Mouse (Mus musculus) liver, embryonic 11.5 days (tissue): ENCODE measurements around the gene Hif1an. TPM values are rescaled to one million over a fixed set of nuclear protein-coding genes. Genes with fewer than 3 reads are reported as not detected.

ENCODE experiments used
- ATAC-seq: fragments of 200-750 bp; cut with Nextera tagmentation; replicated peaks from 2 replicates; pipeline ENCODE4 v1.8.0; 2017; ENCODE audit warnings: moderate number of reproducible peaks, mild to moderate bottlenecking, moderate TSS enrichment, moderate library complexity; ENCODE audit not compliant: low FRiP score
- DNase-seq: peaks from one replicate; pipeline ENCODE4 v3.0.0-alpha.2; 2017; ENCODE audit warnings: low spot score
- H3K27ac ChIP-seq: fragments of 300-500 bp; sonication (generic); 2 replicates; pipeline ENCODE4 v1.5.1; 2014; ENCODE audit warnings: mild to moderate bottlenecking, low read depth, low read length, control low read depth
- H3K27me3 ChIP-seq: fragments of 300-500 bp; sonication (generic); replicated peaks from 2 replicates; pipeline ENCODE4 v1.6.1; 2014; ENCODE audit warnings: low read length, mixed read lengths; ENCODE audit not compliant: control insufficient read depth, insufficient read depth
- H3K36me3 ChIP-seq: fragments of 300-500 bp; sonication (generic); 2 replicates; pipeline ENCODE4 v1.6.1; 2014; ENCODE audit warnings: mild to moderate bottlenecking, low read length, moderate library complexity, mixed read lengths; ENCODE audit not compliant: control insufficient read depth, insufficient read depth
- H3K4me1 ChIP-seq: fragments of 300-500 bp; sonication (generic); replicated peaks from 2 replicates; pipeline ENCODE4 v1.6.1; 2014; ENCODE audit warnings: low read length, mixed read lengths; ENCODE audit not compliant: control insufficient read depth, insufficient read depth
- H3K4me2 ChIP-seq: fragments of 300-500 bp; sonication (generic); 2 replicates; pipeline ENCODE4 v1.6.1; 2014; ENCODE audit warnings: mild to moderate bottlenecking, control low read depth, moderate library complexity
- H3K4me3 ChIP-seq: fragments of 300-500 bp; sonication (generic); 2 replicates; pipeline ENCODE4 v1.5.1; 2014; ENCODE audit warnings: low read depth, low read length, control low read depth
- H3K9ac ChIP-seq: fragments of 300-500 bp; sonication (generic); 2 replicates; pipeline ENCODE4 v1.6.1; 2014; ENCODE audit warnings: low read depth, low read length, control low read depth
- H3K9me3 ChIP-seq: fragments of 300-500 bp; sonication (generic); 2 replicates; pipeline ENCODE4 v1.6.1; 2016; ENCODE audit warnings: low read length, inconsistent platforms, mixed read lengths; ENCODE audit not compliant: control insufficient read depth
- WGBS: fragments of 180-500 bp; shearing (Covaris S2); extraction: QIAGEN DNeasy Blood & Tissue Kit; methylation state at CpG from one replicate; pipeline ENCODE4 v1.1.7; 2014; 5-methylcytosine and 5-hydroxymethylcytosine counted together
- polyA plus RNA-seq: library from polyadenylated mRNA; unstranded; fragments of >200 nt; fragmentation: Nextera tagmentation; extraction: Ambion mirVana; gene quantifications from 2 replicates; pipeline ENCODE4 v1.2.1, GENCODE M21; 2014

Gene Hif1an
- polyA plus RNA-seq, 1 experiment from 2014 or later = 19.7 TPM

GRCm38 (mm10) chr19:44525551-44526205 is 37.0 kb upstream of the Hif1an start:
- DNase-seq = no peak
- no peak for ATAC-seq
- Histone ChIP-seq H3K36me3 (no peaks in the 10 kb centered on the region), H3K9me3 (no peaks in the 10 kb centered on the region), H3K4me2 (no peak overlapping the region), H3K9ac (no peak overlapping the region), H3K27me3 (peaks cover 5% of the 10 kb centered on the region; the same call in 1 of the 2 replicates), H3K27ac (no peak overlapping the region), H3K4me3 (no peak overlapping the region), H3K4me1 (no peaks in the 10 kb centered on the region)
- WGBS = 75% methylated on average over 9 of the region's 9 CpGs

GRCm38 (mm10) chr19:44530018-44530417 is 32.6 kb upstream of the Hif1an start:
- Histone ChIP-seq H3K36me3 (no peaks in the 10 kb centered on the region), H3K4me3 (no peak overlapping the region), H3K27me3 (peaks cover 5% of the 10 kb centered on the region; the same call in 1 of the 2 replicates), H3K9ac (no peak overlapping the region), H3K4me1 (no peaks in the 10 kb centered on the region), H3K9me3 (no peaks in the 10 kb centered on the region), H3K4me2 (no peak overlapping the region), H3K27ac (no peak overlapping the region)
- 78% methylated on average over 6 of the region's 6 CpGs for WGBS
- DNase-seq = no peak
- ATAC-seq = no peak

GRCm38 (mm10) chr19:44535376-44535775 is 27.3 kb upstream of the Hif1an start:
- Histone ChIP-seq H3K4me2 (no peak overlapping the region), H3K27me3 (peaks cover 3% of the 10 kb centered on the region; the same call in 1 of the 2 replicates), H3K9me3 (no peaks in the 10 kb centered on the region), H3K27ac (no peak overlapping the region), H3K4me1 (no peaks in the 10 kb centered on the region), H3K4me3 (no peak overlapping the region), H3K36me3 (no peaks in the 10 kb centered on the region), H3K9ac (no peak overlapping the region)
- 40% methylated on average over 3 of the region's 3 CpGs for WGBS
- ATAC-seq (no peak), DNase-seq (no peak)

- no peaks in the 10 kb centered on the region for H3K36me3 ChIP-seq
- H3K27ac ChIP-seq = no peak overlapping the region
- H3K4me2 ChIP-seq = no peak overlapping the region
- H3K27me3 ChIP-seq = no peaks in the 10 kb centered on the region
- H3K4me3 ChIP-seq = no peak overlapping the region
- WGBS = 80% methylated on average over 8 of the region's 8 CpGs
- peaks cover 5% of the 10 kb centered on the region; the same call in 1 of the 2 replicates for H3K9me3 ChIP-seq
- no peaks in the 10 kb centered on the region for H3K4me1 ChIP-seq
- ATAC-seq (no peak), DNase-seq (no peak)
- no peak overlapping the region for H3K9ac ChIP-seq
These were observed 25.2 kb upstream of the Hif1an start for GRCm38 (mm10) chr19:44537416-44537815.

GRCm38 (mm10) chr19:44542694-44543178 is 19.9 kb upstream of the Hif1an start:
- ATAC-seq (no peak), DNase-seq (no peak)
- Histone ChIP-seq H3K9ac (no peak overlapping the region), H3K36me3 (no peaks in the 10 kb centered on the region), H3K4me1 (peaks cover 9% of the 10 kb centered on the region), H3K4me2 (no peak overlapping the region), H3K27me3 (no peaks in the 10 kb centered on the region; the same call in 1 of the 2 replicates), H3K27ac (no peak overlapping the region), H3K4me3 (no peak overlapping the region), H3K9me3 (peaks cover 5% of the 10 kb centered on the region; the same call in 1 of the 2 replicates)
- WGBS = 86% methylated on average over 8 of the region's 8 CpGs

- Histone ChIP-seq H3K27ac (no peak overlapping the region), H3K9me3 (peaks cover 5% of the 10 kb centered on the region; the same call in 1 of the 2 replicates), H3K4me3 (no peak overlapping the region), H3K36me3 (peaks cover 9% of the 10 kb centered on the region; the same call in 1 of the 2 replicates), H3K9ac (no peak overlapping the region), H3K27me3 (no peaks in the 10 kb centered on the region; the same call in 1 of the 2 replicates), H3K4me1 (peaks cover 9% of the 10 kb centered on the region), H3K4me2 (peak overlapping the region; percentile 99)
- DNase-seq = no peak
- ATAC-seq = no peak
- 65% methylated on average over 10 of the region's 10 CpGs for WGBS
These were observed 18.3 kb upstream of the Hif1an start for GRCm38 (mm10) chr19:44544372-44544771.

- peaks cover 5% of the 10 kb centered on the region; the same call in 1 of the 2 replicates for H3K9me3 ChIP-seq
- ATAC-seq = peak; percentile 67
- H3K36me3 ChIP-seq = peaks cover 11% of the 10 kb centered on the region
- H3K4me3 ChIP-seq = peak overlapping the region; percentile 66
- 3% methylated on average over 13 of the region's 13 CpGs for WGBS
- H3K4me1 ChIP-seq = peaks cover 9% of the 10 kb centered on the region
- no peaks in the 10 kb centered on the region; the same call in 1 of the 2 replicates for H3K27me3 ChIP-seq
- H3K9ac ChIP-seq = no peak overlapping the region
- H3K4me2 ChIP-seq = peak overlapping the region; percentile 99
- no peak overlapping the region for H3K27ac ChIP-seq
- DNase-seq = peak; percentile 63
These were observed 17.9 kb upstream of the Hif1an start for GRCm38 (mm10) chr19:44544775-44545174.

- DNase-seq = peak; percentile 77
- peak; percentile 64 for ATAC-seq
- H3K4me3 ChIP-seq = peak within 1 kb of the TSS; percentile 66
- H3K4me1 ChIP-seq = peaks cover 9% of the 10 kb centered on the region
- peaks cover 5% of the 10 kb centered on the region; the same call in 1 of the 2 replicates for H3K9me3 ChIP-seq
- H3K4me2 ChIP-seq = peak within 1 kb of the TSS; percentile 99
- no peaks in the 10 kb centered on the region; the same call in 1 of the 2 replicates for H3K27me3 ChIP-seq
- H3K27ac ChIP-seq = no peak within 1 kb of the TSS
- under 1% methylated on average over 47 of the region's 47 CpGs for WGBS
- H3K36me3 ChIP-seq = peaks cover 18% of the 10 kb centered on the region
- H3K9ac ChIP-seq = peak within 1 kb of the TSS; percentile 66
These were observed 17.2 kb upstream of the Hif1an start, which contains the start of gene Sec31b for GRCm38 (mm10) chr19:44545321-44546041. TSS of gene Sec31b (minus strand) at chr19:44545864.
